Mouse (Mus musculus): Measurements from ENCODE around the gene Vmn1r198. TPM values are rescaled to one million over a fixed set of nuclear protein-coding genes. Genes with fewer than 3 reads are reported as not detected.
"Not testable (repeated sequence)": the region's sequence is repeated elsewhere in the genome, so short reads cannot be mapped to it uniquely, and the experiment has no call there.

Gene Vmn1r198
- total and polyA plus RNA-seq, 2 experiments, result not detected

GRCm38 (mm10) chr13:22333269-22333668 is 16.9 kb upstream of the Vmn1r198 start:
- Histone ChIP-seq H3K4me3 (ENCODE audit: insufficient read depth, low read depth, low read length) (no peak overlapping the region), H3K4me1 (ENCODE audit: control insufficient read depth, insufficient read depth, low read length) (no peaks in the 10 kb centered on the region), H3K9ac (ENCODE audit: low read depth, low read length) (no peak overlapping the region), H3K36me3 (ENCODE audit: control insufficient read depth, insufficient read depth, low read length) (no peaks in the 10 kb centered on the region), H3K79me2 (ENCODE audit: control insufficient read depth, insufficient read depth, low read length) (no peaks in the 10 kb centered on the region), H3K27me3 (ENCODE audit: control insufficient read depth, insufficient read depth, low read length) (no peaks in the 10 kb centered on the region), H3K27ac (replicated peaks; ENCODE audit: insufficient read depth, low read depth, low read length) (no peak overlapping the region)
- DNase-seq (ENCODE audit: extremely low read depth, low read depth, low spot score), result no peak
- 59% methylated on average over 2 of the region's 2 CpGs for WGBS
- TF ChIP-seq POLR2A (IDR thresholded peaks at IDR 0.05; ENCODE audit: extremely low read depth, insufficient read depth, low read length) (no peak), CTCF (IDR thresholded peaks at IDR 0.05; ENCODE audit: low read depth, low read length) (no peak)

- Histone ChIP-seq H3K4me1 (ENCODE audit: control insufficient read depth, insufficient read depth, low read length) (no peaks in the 10 kb centered on the region), H3K4me3 (ENCODE audit: insufficient read depth, low read depth, low read length) (no peak overlapping the region), H3K9ac (ENCODE audit: low read depth, low read length) (no peak overlapping the region), H3K79me2 (ENCODE audit: control insufficient read depth, insufficient read depth, low read length) (no peaks in the 10 kb centered on the region), H3K27ac (replicated peaks; ENCODE audit: insufficient read depth, low read depth, low read length) (no peak overlapping the region), H3K36me3 (ENCODE audit: control insufficient read depth, insufficient read depth, low read length) (no peaks in the 10 kb centered on the region), H3K27me3 (ENCODE audit: control insufficient read depth, insufficient read depth, low read length) (no peaks in the 10 kb centered on the region)
- 83% methylated on average over 1 of the region's 1 CpGs for WGBS
- no peak for TF ChIP-seq CTCF (IDR thresholded peaks at IDR 0.05; ENCODE audit: low read depth, low read length)
- no peak for TF ChIP-seq POLR2A (IDR thresholded peaks at IDR 0.05; ENCODE audit: extremely low read depth, insufficient read depth, low read length)
- no peak for DNase-seq (ENCODE audit: extremely low read depth, low read depth, low spot score)
Measured at GRCm38 (mm10) chr13:22335565-22335964, 14.6 kb upstream of the Vmn1r198 start.

- no peaks in the 10 kb centered on the region for H3K36me3 ChIP-seq (ENCODE audit: control insufficient read depth, insufficient read depth, low read length)
- H3K27me3 ChIP-seq (ENCODE audit: control insufficient read depth, insufficient read depth, low read length), result no peaks in the 10 kb centered on the region
- H3K4me1 ChIP-seq (ENCODE audit: control insufficient read depth, insufficient read depth, low read length), result no peaks in the 10 kb centered on the region
- H3K9ac ChIP-seq (ENCODE audit: low read depth, low read length), result no peak overlapping the region
- H3K4me3 ChIP-seq (ENCODE audit: insufficient read depth, low read depth, low read length), result no peak overlapping the region
- TF ChIP-seq POLR2A (IDR thresholded peaks at IDR 0.05; ENCODE audit: extremely low read depth, insufficient read depth, low read length), result no peak
- DNase-seq (ENCODE audit: extremely low read depth, low read depth, low spot score), result no peak
- WGBS, result 66% methylated on average over 1 of the region's 1 CpGs
- H3K27ac ChIP-seq (replicated peaks; ENCODE audit: insufficient read depth, low read depth, low read length), result no peak overlapping the region
- H3K79me2 ChIP-seq (ENCODE audit: control insufficient read depth, insufficient read depth, low read length), result no peaks in the 10 kb centered on the region
Measured at GRCm38 (mm10) chr13:22350813-22351212, 649 bp downstream of the Vmn1r198 start.

- DNase-seq (ENCODE audit: extremely low read depth, low read depth, low spot score), result no peak
- Histone ChIP-seq H3K9ac (ENCODE audit: low read depth, low read length) (no peak within 1 kb of the TSS), H3K27ac (replicated peaks; ENCODE audit: insufficient read depth, low read depth, low read length) (no peak within 1 kb of the TSS), H3K79me2 (ENCODE audit: control insufficient read depth, insufficient read depth, low read length) (no peaks in the 10 kb centered on the region), H3K36me3 (ENCODE audit: control insufficient read depth, insufficient read depth, low read length) (no peaks in the 10 kb centered on the region), H3K27me3 (ENCODE audit: control insufficient read depth, insufficient read depth, low read length) (no peaks in the 10 kb centered on the region), H3K4me3 (ENCODE audit: insufficient read depth, low read depth, low read length) (no peak within 1 kb of the TSS), H3K4me1 (ENCODE audit: control insufficient read depth, insufficient read depth, low read length) (no peaks in the 10 kb centered on the region)
- 64% methylated on average over 2 of the region's 2 CpGs for WGBS
- TF ChIP-seq POLR2A (IDR thresholded peaks at IDR 0.05; ENCODE audit: extremely low read depth, insufficient read depth, low read length) (no peak), CTCF (IDR thresholded peaks at IDR 0.05; ENCODE audit: low read depth, low read length) (no peak)
Measured at GRCm38 (mm10) chr13:22379518-22379917, 29.4 kb downstream of the Vmn1r198 start, which contains the start of gene Vmn1r199. Vmn1r199 (plus strand) TSS chr13:22379818.

GRCm38 (mm10) chr13:22381128-22381527 is 31.0 kb downstream of the Vmn1r198 start:
- not testable (repeated sequence) for H3K27ac ChIP-seq (replicated peaks; ENCODE audit: insufficient read depth, low read depth, low read length); H3K4me1 ChIP-seq (ENCODE audit: control insufficient read depth, insufficient read depth, low read length); H3K4me3 ChIP-seq (ENCODE audit: insufficient read depth, low read depth, low read length); H3K79me2 ChIP-seq (ENCODE audit: control insufficient read depth, insufficient read depth, low read length); H3K27me3 ChIP-seq (ENCODE audit: control insufficient read depth, insufficient read depth, low read length); H3K36me3 ChIP-seq (ENCODE audit: control insufficient read depth, insufficient read depth, low read length); DNase-seq (ENCODE audit: extremely low read depth, low read depth, low spot score); H3K9ac ChIP-seq (ENCODE audit: low read depth, low read length)
- 54% methylated on average over 3 of the region's 3 CpGs for WGBS

GRCm38 (mm10) chr13:22383401-22383800 is 33.2 kb downstream of the Vmn1r198 start:
- Histone ChIP-seq H3K36me3 (ENCODE audit: control insufficient read depth, insufficient read depth, low read length) (no peaks in the 10 kb centered on the region), H3K4me1 (ENCODE audit: control insufficient read depth, insufficient read depth, low read length) (no peaks in the 10 kb centered on the region), H3K79me2 (ENCODE audit: control insufficient read depth, insufficient read depth, low read length) (no peaks in the 10 kb centered on the region), H3K27me3 (ENCODE audit: control insufficient read depth, insufficient read depth, low read length) (no peaks in the 10 kb centered on the region), H3K9ac (ENCODE audit: low read depth, low read length) (no peak overlapping the region), H3K27ac (replicated peaks; ENCODE audit: insufficient read depth, low read depth, low read length) (no peak overlapping the region), H3K4me3 (ENCODE audit: insufficient read depth, low read depth, low read length) (no peak overlapping the region)
- TF ChIP-seq POLR2A (IDR thresholded peaks at IDR 0.05; ENCODE audit: extremely low read depth, insufficient read depth, low read length), result no peak
- TF ChIP-seq CTCF (IDR thresholded peaks at IDR 0.05; ENCODE audit: low read depth, low read length), result no peak
- WGBS, result 63% methylated on average over 3 of the region's 3 CpGs
- no peak for DNase-seq (ENCODE audit: extremely low read depth, low read depth, low spot score)

Measured in liver, adult 2 months (tissue).